Mouse (Mus musculus) bone marrow, adult 2 months (tissue): ENCODE data around the gene Gpsm2. TPM values are rescaled to one million over a fixed set of nuclear protein-coding genes. Genes with fewer than 3 reads are reported as not detected.

Experiments
- H3K27ac ChIP-seq: fragments of 200-500 bp; 2 replicates; pipeline ENCODE4 v1.5.1; 2012; ENCODE audit warnings: low read depth, mild to moderate bottlenecking, control low read depth, inconsistent platforms, low read length; ENCODE audit not compliant: control insufficient read depth, poor library complexity, insufficient read depth
- H3K4me1 ChIP-seq: fragments of 200-500 bp; 2 replicates; pipeline ENCODE4 v1.6.1; 2011; ENCODE audit warnings: low read length; ENCODE audit not compliant: control insufficient read depth, insufficient read depth
- H3K4me3 ChIP-seq: fragments of 200-500 bp; replicated peaks from 2 replicates; pipeline ENCODE3; 2011; ENCODE audit warnings: mild to moderate bottlenecking, low read depth, low read length, control low read depth; ENCODE audit not compliant: control insufficient read depth
- CTCF ChIP-seq: fragments of 200-500 bp; IDR thresholded peaks from 2 replicates; pipeline ENCODE4 v1.5.1; 2011; ENCODE audit warnings: low read length, control low read depth; ENCODE audit not compliant: control insufficient read depth, insufficient read depth
- POLR2A ChIP-seq: fragments of 200-500 bp; IDR thresholded peaks from 2 replicates; pipeline ENCODE4 v1.6.1; 2011; ENCODE audit warnings: low read depth, mild to moderate bottlenecking, control low read depth, low read length, borderline replicate concordance; ENCODE audit not compliant: control insufficient read depth
- WGBS: fragments of 180-500 bp; shearing (Covaris S2); methylation state at CpG from one replicate; pipeline ENCODE4 v1.1.7; 2018; 5-methylcytosine and 5-hydroxymethylcytosine counted together
- polyA plus RNA-seq: library from polyadenylated mRNA; stranded (reverse); fragments of >200 nt; gene quantifications from 2 replicates; pipeline ENCODE4 v1.2.4, GENCODE M21; 2011; ENCODE audit warnings: low replicate concordance; ENCODE audit not compliant: missing spikeins, insufficient read depth, insufficient read length

Gene Gpsm2
- polyA plus RNA-seq, 1 experiment = 20.9 TPM

DNA sequence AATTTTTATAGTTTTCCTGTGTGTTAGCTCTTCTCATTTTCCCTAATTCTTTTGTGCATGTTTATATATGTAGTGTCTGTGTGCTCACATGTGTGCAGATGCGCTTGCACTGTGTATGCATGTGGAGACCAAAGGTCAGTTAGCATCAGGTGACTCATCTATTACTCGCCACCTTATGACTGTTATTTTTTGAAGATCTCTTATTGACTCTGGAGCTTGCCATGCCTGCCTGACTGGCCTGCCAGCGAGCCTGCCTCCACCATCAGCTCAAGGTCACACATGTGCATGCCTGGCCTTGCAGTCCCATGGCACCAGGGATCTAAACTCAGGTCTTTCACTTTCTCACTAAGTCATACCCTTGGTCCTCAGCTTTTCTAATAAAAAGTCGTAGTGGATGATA, 81.1 kb downstream of the Gpsm2 start:
- no peak overlapping the region for H3K4me3 ChIP-seq
- WGBS = 85% methylated on average over 4 of the region's 4 CpGs
- no peak for TF ChIP-seq POLR2A
- TF ChIP-seq CTCF = no peak
- H3K27ac ChIP-seq = no peak overlapping the region
- no peaks in the 10 kb centered on the region for H3K4me1 ChIP-seq

DNA sequence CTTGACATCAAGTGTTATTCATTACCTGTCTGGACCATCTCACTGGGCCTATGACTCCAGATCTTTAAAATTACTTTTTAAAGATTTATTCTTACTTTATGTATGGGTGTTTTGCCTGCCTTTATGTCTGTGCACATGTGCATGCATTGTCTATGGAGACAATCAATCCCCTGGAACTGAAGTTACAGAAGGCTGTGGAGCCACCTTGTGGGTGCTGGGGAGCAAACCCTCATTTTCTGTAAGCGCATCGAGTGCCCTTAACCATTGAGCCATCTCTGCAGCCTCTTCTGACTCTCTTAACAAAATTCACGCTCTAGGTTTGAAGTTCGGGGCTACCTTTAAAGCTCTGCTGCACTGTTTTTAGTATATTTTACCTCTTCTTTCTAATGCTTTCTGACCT, 82.7 kb downstream of the Gpsm2 start:
- Histone ChIP-seq H3K27ac (no peak overlapping the region), H3K4me1 (no peaks in the 10 kb centered on the region; the same call in 1 of the 2 replicates), H3K4me3 (no peak overlapping the region)
- peak; percentile 41; the same call in 1 of the 2 replicates for TF ChIP-seq CTCF
- no peak for TF ChIP-seq POLR2A
- WGBS = 69% methylated on average over 4 of the region's 4 CpGs

DNA sequence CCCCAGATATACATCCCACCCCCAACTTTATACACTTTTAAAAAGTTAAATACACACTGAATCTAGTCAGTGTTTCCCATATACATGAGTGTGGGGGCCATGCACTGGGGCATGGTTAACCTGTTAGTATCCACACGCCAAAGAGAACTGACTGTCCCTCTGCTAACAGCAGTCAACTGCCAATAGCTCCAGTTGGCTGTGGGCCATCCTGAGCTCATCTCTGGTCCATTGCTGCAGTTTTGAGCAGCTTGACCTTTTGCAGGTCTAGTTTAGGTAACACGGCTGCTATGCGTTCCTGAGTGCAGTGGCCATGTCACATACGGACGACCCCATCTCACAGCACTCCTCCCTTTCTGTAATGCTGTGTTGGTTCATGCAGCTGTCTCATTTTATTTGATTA, 87.3 kb downstream of the Gpsm2 start:
- no peak overlapping the region for H3K27ac ChIP-seq
- 83% methylated on average over 5 of the region's 5 CpGs for WGBS
- TF ChIP-seq CTCF (no peak), POLR2A (no peak)
- H3K4me1 ChIP-seq = no peaks in the 10 kb centered on the region; the same call in 1 of the 2 replicates
- H3K4me3 ChIP-seq = no peak overlapping the region

Other genes with a start within 250 kb of the Gpsm2 start
- not detected in 2 replicates for gene 1700013F07Rik, start 188.2 kb downstream of the Gpsm2 start, polyA plus RNA-seq
- not detected in 2 replicates for gene 5330417C22Rik, start 185.8 kb downstream of the Gpsm2 start, polyA plus RNA-seq
- 17.3 and 20.8 TPM in 2 replicates for gene Tmem167b, start 159.8 kb downstream of the Gpsm2 start, polyA plus RNA-seq
- 9.1 and 14.8 TPM in 2 replicates for gene Taf13, start 150.6 kb downstream of the Gpsm2 start, polyA plus RNA-seq
- 1.3 and 3.9 TPM in 2 replicates for gene Wdr47, start 131.0 kb downstream of the Gpsm2 start, polyA plus RNA-seq
- gene Clcc1, start 68.4 kb downstream of the Gpsm2 start, polyA plus RNA-seq = 8.8 and 14.3 TPM in 2 replicates
- gene Aknad1, start 17.3 kb upstream of the Gpsm2 start, polyA plus RNA-seq = 1.3 and 2.2 TPM in 2 replicates
- 11.0 and 13.3 TPM in 2 replicates for gene Stxbp3, start 118.2 kb upstream of the Gpsm2 start, polyA plus RNA-seq
- gene Fndc7, start 167.7 kb upstream of the Gpsm2 start, polyA plus RNA-seq = not detected in 2 replicates
- gene Prpf38b, start 189.4 kb upstream of the Gpsm2 start, polyA plus RNA-seq = 160 and 184 TPM in 2 replicates
- gene Henmt1, start 217.6 kb upstream of the Gpsm2 start, polyA plus RNA-seq = not detected in 2 replicates
- not detected in 2 replicates for gene Gm9857, start 218.1 kb upstream of the Gpsm2 start, polyA plus RNA-seq